Mouse (Mus musculus): Measurements from ENCODE around the gene Marveld3.

Gene Marveld3

GRCm38 (mm10) chr8:109902379-109902778 is 59.6 kb downstream of the Marveld3 start:
- DNase-seq (ENCODE audit: low read depth) = no peak

Data from naive thymus-derived CD4-positive, alpha-beta T cell, adult 2 months (primary cell).